Mouse (Mus musculus) embryonic facial prominence, embryonic 12.5 days (tissue): ENCODE results near the gene Zfp385b. TPM values are rescaled to one million over a fixed set of nuclear protein-coding genes. Genes with fewer than 3 reads are reported as not detected.

Experiments
- ATAC-seq: fragments of 200-750 bp; cut with Nextera tagmentation; 2 replicates; pipeline ENCODE4 v1.8.0; 2017; ENCODE audit not compliant: insufficient number of reproducible peaks, insufficient read depth, low FRiP score, low TSS enrichment
- H3K27ac ChIP-seq: fragments of 300-500 bp; sonication (generic); 2 replicates; pipeline ENCODE4 v1.5.1; 2016; ENCODE audit warnings: mild to moderate bottlenecking
- H3K27me3 ChIP-seq: fragments of 300-500 bp; sonication (generic); 2 replicates; pipeline ENCODE4 v1.6.1; 2016; ENCODE audit warnings: mild to moderate bottlenecking, moderate library complexity
- H3K36me3 ChIP-seq: fragments of 300-500 bp; sonication (generic); 2 replicates; pipeline ENCODE4 v1.6.1; 2016; ENCODE audit warnings: mild to moderate bottlenecking
- H3K4me1 ChIP-seq: fragments of 300-500 bp; sonication (generic); 2 replicates; pipeline ENCODE4 v1.6.1; 2016
- H3K4me2 ChIP-seq: fragments of 300-500 bp; sonication (generic); replicated peaks from 2 replicates; pipeline ENCODE4 v1.6.1; 2016; ENCODE audit warnings: mild to moderate bottlenecking, moderate library complexity
- H3K4me3 ChIP-seq: fragments of 300-500 bp; sonication (generic); 2 replicates; pipeline ENCODE4 v1.5.1; 2016; ENCODE audit warnings: mild to moderate bottlenecking
- H3K9ac ChIP-seq: fragments of 300-500 bp; sonication (generic); 2 replicates; pipeline ENCODE4 v1.6.1; 2016; ENCODE audit warnings: mild to moderate bottlenecking, moderate library complexity
- H3K9me3 ChIP-seq: fragments of 300-500 bp; sonication (generic); 2 replicates; pipeline ENCODE4 v1.6.1; 2016; ENCODE audit warnings: mild to moderate bottlenecking, moderate library complexity
- WGBS: fragments of 180-500 bp; shearing (Covaris S2); methylation state at CpG from one replicate; pipeline ENCODE4 v1.1.7; 2016; 5-methylcytosine and 5-hydroxymethylcytosine counted together
- polyA plus RNA-seq: library from polyadenylated mRNA; unstranded; fragments of >200 nt; fragmentation: Nextera tagmentation; extraction: Ambion mirVana; gene quantifications from 2 replicates; pipeline ENCODE4 v1.2.1, GENCODE M21; 2016

The Zfp385b gene
- polyA plus RNA-seq, 1 experiment from 2014 or later: 3.6 TPM

DNA sequence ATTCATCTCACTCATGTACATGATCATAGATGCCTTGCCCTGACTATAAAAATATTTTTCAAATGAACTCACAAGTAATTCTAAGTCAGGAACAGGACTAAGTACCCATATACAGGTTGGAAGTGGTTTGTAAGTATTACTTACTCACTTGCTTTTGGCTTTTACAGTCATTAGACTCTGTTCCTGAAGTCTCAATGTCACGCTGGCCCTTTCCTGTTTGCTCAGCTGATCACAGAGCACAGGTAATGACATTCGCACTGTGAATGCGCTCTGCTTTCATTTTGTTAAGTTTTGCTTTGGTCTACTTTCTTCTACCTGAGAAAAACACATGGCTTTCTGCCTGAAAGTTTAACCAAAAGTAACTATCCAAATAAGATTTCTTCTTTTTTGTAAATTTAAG is 282.9 kb downstream of the Zfp385b start:
- H3K9me3 ChIP-seq: no peaks in the 10 kb centered on the region
- H3K27me3 ChIP-seq: no peaks in the 10 kb centered on the region
- no peak overlapping the region for H3K4me2 ChIP-seq
- no peak overlapping the region for H3K27ac ChIP-seq
- H3K9ac ChIP-seq: no peak overlapping the region
- H3K36me3 ChIP-seq: no peaks in the 10 kb centered on the region
- H3K4me1 ChIP-seq: no peaks in the 10 kb centered on the region
- no peak for ATAC-seq
- no peak overlapping the region for H3K4me3 ChIP-seq
- WGBS: 78% methylated on average over 3 of the region's 3 CpGs

DNA sequence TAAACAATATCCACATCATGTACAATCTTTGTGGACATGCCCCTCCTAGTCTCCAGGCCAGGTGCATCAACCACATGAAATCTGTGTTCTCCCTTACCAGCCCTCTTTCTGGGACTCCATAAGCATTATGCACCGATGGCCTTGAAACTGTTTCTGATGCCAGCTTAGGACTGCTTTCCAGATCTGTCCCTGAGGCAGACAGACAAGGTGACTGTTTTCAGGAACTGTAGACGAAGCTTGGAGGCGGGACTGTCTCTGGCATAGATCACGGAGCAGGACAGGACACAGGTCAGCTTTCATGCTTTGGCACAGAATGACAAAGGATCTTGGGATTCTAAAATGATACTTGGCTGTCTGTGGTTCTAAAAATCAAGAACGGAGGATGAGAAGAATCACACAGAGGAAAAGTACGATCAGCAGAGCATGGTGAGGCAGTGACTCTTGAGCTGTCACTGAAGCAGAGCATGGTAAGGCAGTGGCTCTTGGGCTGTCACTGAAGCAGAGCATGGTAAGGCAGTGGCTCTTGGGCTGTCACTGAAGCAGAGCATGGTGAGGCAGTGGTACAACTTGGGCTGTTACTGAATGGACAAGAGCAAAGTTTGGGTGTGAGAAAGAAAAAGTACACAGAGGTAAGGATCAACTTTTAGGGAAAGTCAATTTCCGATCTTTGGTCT is 291.2 kb downstream of the Zfp385b start:
- Histone ChIP-seq H3K9ac (no peak overlapping the region), H3K4me1 (no peaks in the 10 kb centered on the region), H3K4me3 (no peak overlapping the region), H3K27me3 (no peaks in the 10 kb centered on the region), H3K4me2 (no peak overlapping the region), H3K36me3 (no peaks in the 10 kb centered on the region), H3K9me3 (no peaks in the 10 kb centered on the region), H3K27ac (no peak overlapping the region)
- 79% methylated on average over 7 of the region's 7 CpGs for WGBS
- no peak for ATAC-seq

DNA sequence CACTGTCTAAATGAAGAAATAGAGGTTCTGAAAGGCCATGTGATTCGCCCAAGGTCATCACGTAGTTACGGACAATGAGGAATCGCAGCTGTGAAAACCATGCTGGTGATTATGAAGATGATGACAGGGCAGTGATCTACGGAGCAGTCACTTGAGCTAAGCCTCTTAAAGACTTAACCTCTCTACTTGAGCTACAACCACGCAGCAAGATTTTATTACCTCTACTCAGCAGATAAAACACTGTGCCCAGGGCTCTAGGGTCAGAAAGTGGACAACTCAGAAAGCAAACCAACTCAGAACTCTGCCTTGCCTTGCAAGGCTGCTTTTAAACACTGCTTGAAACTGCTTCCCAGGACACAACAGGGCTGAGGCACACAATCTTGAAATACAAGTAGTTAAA is 291.8 kb downstream of the Zfp385b start:
- no peaks in the 10 kb centered on the region for H3K4me1 ChIP-seq
- H3K27ac ChIP-seq: no peak overlapping the region
- H3K9me3 ChIP-seq: no peaks in the 10 kb centered on the region
- H3K27me3 ChIP-seq: no peaks in the 10 kb centered on the region
- H3K4me3 ChIP-seq: no peak overlapping the region
- H3K9ac ChIP-seq: no peak overlapping the region
- H3K36me3 ChIP-seq: no peaks in the 10 kb centered on the region
- no peak overlapping the region for H3K4me2 ChIP-seq
- ATAC-seq: no peak
- 84% methylated on average over 6 of the region's 6 CpGs for WGBS

GRCm38 (mm10) chr2:77526803-77527202 is 292.6 kb downstream of the Zfp385b start:
- no peak overlapping the region for H3K4me3 ChIP-seq
- ATAC-seq: no peak
- H3K27me3 ChIP-seq: no peaks in the 10 kb centered on the region
- no peak overlapping the region for H3K9ac ChIP-seq
- H3K27ac ChIP-seq: no peak overlapping the region
- H3K36me3 ChIP-seq: no peaks in the 10 kb centered on the region
- no peaks in the 10 kb centered on the region for H3K4me1 ChIP-seq
- no peaks in the 10 kb centered on the region for H3K9me3 ChIP-seq
- 90% methylated on average over 4 of the region's 4 CpGs for WGBS
- H3K4me2 ChIP-seq: no peak overlapping the region

- H3K4me3 ChIP-seq: no peak overlapping the region
- 67% methylated on average over 5 of the region's 5 CpGs for WGBS
- H3K27ac ChIP-seq: no peak overlapping the region
- no peaks in the 10 kb centered on the region for H3K4me1 ChIP-seq
- no peaks in the 10 kb centered on the region for H3K27me3 ChIP-seq
- no peak for ATAC-seq
- no peaks in the 10 kb centered on the region for H3K36me3 ChIP-seq
- no peak overlapping the region for H3K4me2 ChIP-seq
- H3K9ac ChIP-seq: no peak overlapping the region
- no peaks in the 10 kb centered on the region for H3K9me3 ChIP-seq
Measured at GRCm38 (mm10) chr2:77526301-77526700, 293.1 kb downstream of the Zfp385b start.

DNA sequence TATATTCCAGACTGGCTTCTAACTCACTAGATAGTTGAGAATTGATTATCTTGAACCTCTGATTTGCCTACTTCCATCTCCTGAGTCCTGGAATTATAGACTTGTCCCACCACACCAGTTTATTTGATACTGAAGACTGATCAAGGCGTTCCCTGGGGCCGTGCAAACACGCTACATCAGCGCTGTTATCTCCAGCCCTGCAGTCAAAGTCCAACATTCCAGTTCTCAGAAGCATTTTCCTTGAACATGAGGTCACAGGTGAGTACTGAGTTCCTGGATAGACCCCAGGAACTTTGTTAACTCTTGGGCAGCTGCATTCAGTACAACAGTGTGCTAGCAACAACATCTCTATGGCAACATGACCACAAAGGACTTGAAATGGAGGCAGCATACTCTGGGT is 297.2 kb downstream of the Zfp385b start:
- no peaks in the 10 kb centered on the region for H3K36me3 ChIP-seq
- no peak overlapping the region for H3K27ac ChIP-seq
- 37% methylated on average over 4 of the region's 4 CpGs for WGBS
- H3K27me3 ChIP-seq: no peaks in the 10 kb centered on the region
- no peak overlapping the region for H3K4me3 ChIP-seq
- no peak overlapping the region for H3K4me2 ChIP-seq
- no peaks in the 10 kb centered on the region for H3K4me1 ChIP-seq
- H3K9ac ChIP-seq: no peak overlapping the region
- ATAC-seq: no peak
- no peaks in the 10 kb centered on the region for H3K9me3 ChIP-seq

GRCm38 (mm10) chr2:77519341-77519740 is 300.1 kb downstream of the Zfp385b start:
- H3K4me3 ChIP-seq: peak overlapping the region; percentile 40
- H3K4me2 ChIP-seq: peak overlapping the region; percentile 66
- no peak for ATAC-seq
- H3K27ac ChIP-seq: no peak overlapping the region
- peak overlapping the region; percentile 34; the same call in 1 of the 2 replicates for H3K9ac ChIP-seq
- no peaks in the 10 kb centered on the region for H3K4me1 ChIP-seq
- no peaks in the 10 kb centered on the region for H3K9me3 ChIP-seq
- no peaks in the 10 kb centered on the region for H3K36me3 ChIP-seq
- WGBS: under 1% methylated on average over 14 of the region's 14 CpGs
- H3K27me3 ChIP-seq: no peaks in the 10 kb centered on the region

- no peak for ATAC-seq
- no peaks in the 10 kb centered on the region for H3K9me3 ChIP-seq
- H3K4me3 ChIP-seq: peak overlapping the region; percentile 40
- no peaks in the 10 kb centered on the region for H3K27me3 ChIP-seq
- H3K4me1 ChIP-seq: no peaks in the 10 kb centered on the region
- no peak overlapping the region for H3K27ac ChIP-seq
- H3K4me2 ChIP-seq: peak overlapping the region; percentile 66
- H3K9ac ChIP-seq: no peak overlapping the region
- H3K36me3 ChIP-seq: no peaks in the 10 kb centered on the region
- WGBS: 4% methylated on average over 8 of the region's 8 CpGs
Measured at GRCm38 (mm10) chr2:77518693-77519092, 300.7 kb downstream of the Zfp385b start.

DNA sequence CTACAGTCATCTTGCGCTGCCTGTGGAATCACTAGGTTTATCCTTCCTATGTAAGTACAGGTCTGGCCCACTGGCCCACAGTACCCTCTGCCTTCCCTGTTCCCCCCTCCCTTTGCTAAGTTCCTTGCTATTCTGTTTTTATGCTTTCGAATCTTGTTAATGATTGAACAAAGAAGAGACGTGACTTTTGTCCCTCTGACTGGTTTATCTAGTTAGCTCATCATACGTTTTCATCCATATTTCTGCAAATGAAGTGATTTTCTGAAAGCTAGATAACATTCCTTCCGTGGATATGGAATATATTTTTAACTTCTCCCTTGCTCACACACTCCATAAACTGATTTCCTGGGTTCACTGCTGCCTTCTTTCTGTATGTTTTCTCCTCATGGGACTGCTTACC is 302.8 kb downstream of the Zfp385b start:
- Histone ChIP-seq H3K4me3 (no peak overlapping the region), H3K9ac (no peak overlapping the region), H3K4me2 (no peak overlapping the region), H3K27ac (no peak overlapping the region), H3K36me3 (no peaks in the 10 kb centered on the region), H3K27me3 (no peaks in the 10 kb centered on the region), H3K4me1 (no peaks in the 10 kb centered on the region), H3K9me3 (no peaks in the 10 kb centered on the region)
- WGBS: 78% methylated on average over 5 of the region's 5 CpGs
- ATAC-seq: no peak

- no peak for ATAC-seq
- no peak overlapping the region for H3K4me3 ChIP-seq
- H3K4me1 ChIP-seq: no peaks in the 10 kb centered on the region
- H3K9me3 ChIP-seq: no peaks in the 10 kb centered on the region
- H3K36me3 ChIP-seq: no peaks in the 10 kb centered on the region
- whole genome bisulfite sequencing: 61% methylated on average over 6 of the region's 6 CpGs
- no peak overlapping the region for H3K27ac ChIP-seq
- H3K4me2 ChIP-seq: no peak overlapping the region
- no peak overlapping the region for H3K9ac ChIP-seq
- no peaks in the 10 kb centered on the region for H3K27me3 ChIP-seq
Measured at GRCm38 (mm10) chr2:77515654-77516053, 303.8 kb downstream of the Zfp385b start.

DNA sequence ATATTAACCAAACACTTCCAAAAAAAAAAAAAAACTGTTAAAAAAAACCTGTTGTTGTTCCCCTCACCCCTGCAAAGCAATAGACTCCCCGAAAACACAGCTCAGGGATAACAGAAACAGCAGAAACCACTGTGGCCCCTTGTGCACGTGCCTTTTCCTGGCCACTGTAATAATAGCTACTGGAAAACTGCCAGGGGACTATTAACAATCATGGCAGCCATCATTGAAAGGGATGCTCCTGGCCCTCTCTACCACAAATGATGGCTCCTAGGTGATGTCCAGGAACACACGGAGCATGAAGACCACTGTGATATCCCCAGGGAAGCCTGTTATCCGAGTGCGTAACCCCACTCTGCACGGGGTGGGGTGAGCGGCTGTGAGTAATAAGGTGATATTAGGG is 304.4 kb downstream of the Zfp385b start:
- Histone ChIP-seq H3K36me3 (no peaks in the 10 kb centered on the region), H3K9me3 (no peaks in the 10 kb centered on the region), H3K9ac (no peak overlapping the region), H3K4me2 (no peak overlapping the region), H3K27me3 (no peaks in the 10 kb centered on the region), H3K27ac (no peak overlapping the region), H3K4me3 (no peak overlapping the region), H3K4me1 (no peaks in the 10 kb centered on the region)
- no peak for ATAC-seq
- 75% methylated on average over 7 of the region's 7 CpGs for WGBS

DNA sequence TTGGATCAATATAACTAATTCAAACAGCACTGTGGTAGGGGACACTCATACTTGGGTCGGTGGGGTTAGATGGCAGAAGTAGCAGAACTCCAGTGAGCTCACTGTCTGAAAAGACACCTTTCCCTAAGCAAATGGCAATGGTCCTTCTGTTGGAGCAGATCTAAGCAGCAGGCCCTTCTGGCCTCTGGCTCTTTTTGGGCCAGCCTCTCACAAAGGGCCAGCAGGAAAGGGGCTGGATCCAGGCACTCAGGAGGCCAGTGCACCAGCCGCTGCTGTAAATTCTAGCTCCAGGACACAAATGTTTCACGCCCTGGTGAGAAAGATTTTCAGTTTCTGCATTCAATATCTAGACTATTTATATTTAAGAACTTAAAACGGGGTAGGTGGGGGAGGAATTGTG is 305.0 kb downstream of the Zfp385b start:
- Histone ChIP-seq H3K9me3 (no peaks in the 10 kb centered on the region), H3K4me2 (no peak overlapping the region), H3K36me3 (no peaks in the 10 kb centered on the region), H3K4me3 (no peak overlapping the region), H3K27me3 (no peaks in the 10 kb centered on the region), H3K9ac (no peak overlapping the region), H3K27ac (no peak overlapping the region), H3K4me1 (no peaks in the 10 kb centered on the region)
- 48% methylated on average over 4 of the region's 4 CpGs for WGBS
- no peak for ATAC-seq
